Comparison of ENCODE assay signal across 9 mouse cellular contexts in genomic region chr16:21402068-21402467, GRCm38 (mm10). TPM values are rescaled to one million over a fixed set of nuclear protein-coding genes. Genes with fewer than 3 reads are reported as not detected.
A peak's percentile ranks its signal among the peaks of the same experiment; 100 is the strongest.
DNase-seq lines count a peak whose midpoint lies in the region; ATAC-seq and TF ChIP-seq lines count a peak whose summit lies in the region.
"Had no signal": no experiment of that assay in that cellular context is flagged by ENCODE, and none has a peak within 500 bp of the region (broad histone marks: within the 10 kb centered on the region; RNA-seq: fewer than 3 reads in every experiment).

No protein-coding gene starts in this region.

- WGBS in embryonic facial prominence, embryonic 10.5 days: 68% methylated on average over 17 of the region's 17 CpGs
- WGBS in heart, embryonic 16.5 days: 34% methylated on average over 17 of the region's 17 CpGs
- WGBS in forebrain, postnatal 0 days: 68% methylated on average over 17 of the region's 17 CpGs
- WGBS in forebrain, embryonic 11.5 days: 77% methylated on average over 17 of the region's 17 CpGs

- peak overlapping the region; percentile 71 for H3K27ac ChIP-seq in embryonic facial prominence, embryonic 10.5 days (replicated peaks)
- 0 out of 2 replicates have a peak overlapping the region, but pooled peaks have one; percentile 44 for H3K27ac ChIP-seq in heart, embryonic 16.5 days (ENCODE audit: low read length)
- H3K27ac ChIP-seq in forebrain, postnatal 0 days (ENCODE audit: low read depth, low read length): no peak overlapping the region
- H3K27ac ChIP-seq in forebrain, embryonic 11.5 days (ENCODE audit: low read depth, low read length): no peak overlapping the region

- peaks cover 95% of the 10 kb centered on the region for H3K4me1 ChIP-seq in embryonic facial prominence, embryonic 10.5 days
- H3K4me1 ChIP-seq in heart, embryonic 16.5 days (ENCODE audit: control insufficient read depth, insufficient read depth, low read length): peaks cover 20% of the 10 kb centered on the region
- peaks cover 5% of the 10 kb centered on the region; the same call in 1 of the 2 replicates for H3K4me1 ChIP-seq in forebrain, postnatal 0 days (ENCODE audit: insufficient read depth)
- H3K4me1 ChIP-seq in forebrain, embryonic 11.5 days (replicated peaks; ENCODE audit: control insufficient read depth, insufficient read depth, low read length): peaks cover 11% of the 10 kb centered on the region

- H3K9me3 ChIP-seq in embryonic facial prominence, embryonic 10.5 days: no peaks in the 10 kb centered on the region
- H3K9me3 ChIP-seq in heart, embryonic 16.5 days (replicated peaks; ENCODE audit: control insufficient read depth, low read length): no peaks in the 10 kb centered on the region
- H3K9me3 ChIP-seq in forebrain, postnatal 0 days (ENCODE audit: low read length): no peaks in the 10 kb centered on the region
- no peaks in the 10 kb centered on the region for H3K9me3 ChIP-seq in forebrain, embryonic 11.5 days (ENCODE audit: control insufficient read depth, low read length)
- H3K9me3 ChIP-seq: G1E had no signal

- TF ChIP-seq CTCF in forebrain, postnatal 0 days (IDR thresholded peaks at IDR 0.05; ENCODE audit: low read depth): no peak

- peak; percentile 50 to 69 for DNase-seq in layer of hippocampus, adult 18-20 months (ENCODE audit: low spot score in 2 of 2)
- no peak for DNase-seq in layer of hippocampus, adult 9-10 months (ENCODE audit: low spot score)
- no peak for DNase-seq in embryonic facial prominence, embryonic 10.5 days (ENCODE audit: low spot score)
- DNase-seq in layer of hippocampus, postnatal 36 days: peak; percentile 27 to 43
- DNase-seq in forebrain, postnatal 0 days: no peak
- no peak for DNase-seq in forebrain, embryonic 11.5 days (ENCODE audit: low spot score)
- DNase-seq: adrenal gland, postnatal 36 days had no signal

- H3K4me2 ChIP-seq in heart, embryonic 16.5 days (ENCODE audit: low read depth, low read length): peak overlapping the region; percentile 43; the same call in 1 of the 2 replicates
- no peak overlapping the region for H3K4me2 ChIP-seq in forebrain, postnatal 0 days (ENCODE audit: low read depth)
- H3K4me2 ChIP-seq in forebrain, embryonic 11.5 days (ENCODE audit: low read depth, low read length, severe bottlenecking): no peak overlapping the region

- no peaks in the 10 kb centered on the region for H3K27me3 ChIP-seq in embryonic facial prominence, embryonic 10.5 days (replicated peaks; ENCODE audit: low read depth, poor library complexity, severe bottlenecking)
- H3K27me3 ChIP-seq in heart, embryonic 16.5 days (ENCODE audit: control insufficient read depth, insufficient read depth, low read length): no peaks in the 10 kb centered on the region
- H3K27me3 ChIP-seq in forebrain, postnatal 0 days (ENCODE audit: insufficient read depth, low read length): no peaks in the 10 kb centered on the region
- no peaks in the 10 kb centered on the region for H3K27me3 ChIP-seq in forebrain, embryonic 11.5 days (ENCODE audit: control insufficient read depth, insufficient read depth, low read length)

- H3K4me3 ChIP-seq in embryonic facial prominence, embryonic 10.5 days: no peak overlapping the region
- no peak overlapping the region for H3K4me3 ChIP-seq in heart, embryonic 16.5 days (ENCODE audit: low read length)
- no peak overlapping the region for H3K4me3 ChIP-seq in forebrain, postnatal 0 days (ENCODE audit: low read depth, low read length)
- no peak overlapping the region for H3K4me3 ChIP-seq in forebrain, embryonic 11.5 days (ENCODE audit: low read depth, low read length)

- H3K36me3 ChIP-seq in embryonic facial prominence, embryonic 10.5 days (replicated peaks): no peaks in the 10 kb centered on the region
- H3K36me3 ChIP-seq in heart, embryonic 16.5 days (ENCODE audit: control insufficient read depth, insufficient read depth): no peaks in the 10 kb centered on the region
- no peaks in the 10 kb centered on the region for H3K36me3 ChIP-seq in forebrain, postnatal 0 days (ENCODE audit: insufficient read depth)
- no peaks in the 10 kb centered on the region for H3K36me3 ChIP-seq in forebrain, embryonic 11.5 days (ENCODE audit: control insufficient read depth, insufficient read depth, low read length)
- H3K36me3 ChIP-seq: G1E had no signal

- H3K9ac ChIP-seq in heart, embryonic 16.5 days (ENCODE audit: low read length): no peak overlapping the region
- H3K9ac ChIP-seq in forebrain, postnatal 0 days: no peak overlapping the region
- no peak overlapping the region for H3K9ac ChIP-seq in forebrain, embryonic 11.5 days (ENCODE audit: low read length)

- ATAC-seq in heart, embryonic 16.5 days (replicated peaks; ENCODE audit: extremely low read depth, insufficient read depth, low FRiP score): peak; percentile 60
- ATAC-seq in forebrain, postnatal 0 days: no peak
- ATAC-seq in forebrain, embryonic 11.5 days (replicated peaks; ENCODE audit: low FRiP score): no peak

RNA-seq across cellular contexts. Expression of gene Vps8, which starts 20.9 kb away (rescaled TPM):
- 10 to 100 TPM; 50.9 to 53.4 TPM for total RNA-seq in layer of hippocampus, adult 18-20 months (2021)
- polyA plus RNA-seq in embryonic facial prominence, embryonic 10.5 days (2016; fragmentation: Nextera tagmentation; extraction: Ambion mirVana): 16.4 and 16.6 TPM in 2 replicates
- polyA plus RNA-seq in heart, embryonic 16.5 days (2015; fragmentation: Nextera tagmentation; extraction: Ambion mirVana): 25.4 and 30.9 TPM in 2 replicates
- 10 to 100 TPM; 48.1 to 54.7 TPM for total RNA-seq in layer of hippocampus, postnatal 36 days (2021)
- 35.9 and 37.9 TPM in 2 replicates for total RNA-seq in forebrain, postnatal 0 days (2014; rRNA removed)
- polyA plus RNA-seq in forebrain, postnatal 0 days (2015; fragmentation: Nextera tagmentation; extraction: Ambion mirVana): 20.7 and 24.2 TPM in 2 replicates
- polyA plus RNA-seq in forebrain, embryonic 11.5 days (2014; fragmentation: Nextera tagmentation; extraction: Ambion mirVana): 25.5 and 25.9 TPM in 2 replicates

Comparison
In these comparisons a context has a peak if more than half of its experiments do, and no peak if none do; other contexts are left out.
1. DNase-seq: peak in layer of hippocampus, adult 18-20 months (2 of 2) and layer of hippocampus, postnatal 36 days (2 of 2); none in layer of hippocampus, adult 9-10 months (single experiment), embryonic facial prominence, embryonic 10.5 days (single experiment), forebrain, postnatal 0 days (single experiment) and forebrain, embryonic 11.5 days (single experiment).
2. H3K27ac ChIP-seq: peak in embryonic facial prominence, embryonic 10.5 days (single experiment) and heart, embryonic 16.5 days (single experiment); none in forebrain, postnatal 0 days (single experiment) and forebrain, embryonic 11.5 days (single experiment).